Mouse (Mus musculus) bone marrow macrophage, adult 2 months (primary cell): ENCODE results near the gene Tff2.

Source experiments
- CTCF ChIP-seq: IDR thresholded peaks from 2 replicates; pipeline ENCODE4 v1.5.1; 2012; ENCODE audit warnings: low read depth, mild to moderate bottlenecking, low read length, moderate library complexity
- POLR2A ChIP-seq: IDR thresholded peaks from 2 replicates; pipeline ENCODE4 v1.6.1; 2012; ENCODE audit warnings: mild to moderate bottlenecking, low read depth, low read length, borderline replicate concordance

DNA sequence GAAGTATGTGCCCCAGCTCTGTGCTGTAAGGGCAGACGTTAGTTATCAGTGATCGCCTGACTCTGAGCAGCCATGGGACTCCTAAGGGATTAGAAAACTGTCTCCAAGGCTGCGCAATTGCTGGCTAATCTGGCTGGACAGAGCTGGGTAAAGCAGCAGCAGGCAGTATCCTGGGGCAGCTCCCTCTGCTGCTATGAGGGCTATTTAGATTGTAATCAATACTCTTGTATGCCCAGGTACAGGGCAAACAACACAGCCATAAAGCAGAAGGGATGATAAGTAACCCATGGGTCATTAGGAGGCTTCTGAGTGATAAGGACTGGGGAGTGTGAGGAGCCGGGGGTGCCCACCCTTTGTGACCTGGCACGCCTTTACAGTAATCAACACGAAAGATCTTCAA is 9.2 kb downstream of the Tff2 start:
- no peak for TF ChIP-seq CTCF
- no peak for TF ChIP-seq POLR2A
